Mouse (Mus musculus) C2C12 (cell line): ENCODE measurements around the gene Taf10.

ENCODE experiments used
- CEBPB ChIP-seq: IDR thresholded peaks from one replicate; pipeline ENCODE4 v1.6.1; 2011; ENCODE audit warnings: low read depth, mild to moderate bottlenecking, control low read depth, moderate library complexity
- CTCF ChIP-seq: IDR thresholded peaks from one replicate; pipeline ENCODE4 v1.5.1; 2011; ENCODE audit not compliant: control insufficient read depth, insufficient read depth, insufficient read length
- FOSL1 ChIP-seq: IDR thresholded peaks from one replicate; pipeline ENCODE4 v1.8.0; 2011; ENCODE audit warnings: mild to moderate bottlenecking, low read length; ENCODE audit not compliant: poor library complexity, insufficient read depth, severe bottlenecking
- MAX ChIP-seq: IDR thresholded peaks from one replicate; pipeline ENCODE4 v1.6.1; 2011; ENCODE audit warnings: mild to moderate bottlenecking, control low read depth
- MYOD1 ChIP-seq: IDR thresholded peaks from one replicate; pipeline ENCODE4 v1.6.1; 2011; ENCODE audit warnings: low read depth; ENCODE audit not compliant: control insufficient read depth, insufficient read length
- USF1 ChIP-seq: IDR thresholded peaks from one replicate; pipeline ENCODE4 v1.6.1; 2011; ENCODE audit warnings: low read depth, mild to moderate bottlenecking, control low read depth, moderate library complexity

DNA sequence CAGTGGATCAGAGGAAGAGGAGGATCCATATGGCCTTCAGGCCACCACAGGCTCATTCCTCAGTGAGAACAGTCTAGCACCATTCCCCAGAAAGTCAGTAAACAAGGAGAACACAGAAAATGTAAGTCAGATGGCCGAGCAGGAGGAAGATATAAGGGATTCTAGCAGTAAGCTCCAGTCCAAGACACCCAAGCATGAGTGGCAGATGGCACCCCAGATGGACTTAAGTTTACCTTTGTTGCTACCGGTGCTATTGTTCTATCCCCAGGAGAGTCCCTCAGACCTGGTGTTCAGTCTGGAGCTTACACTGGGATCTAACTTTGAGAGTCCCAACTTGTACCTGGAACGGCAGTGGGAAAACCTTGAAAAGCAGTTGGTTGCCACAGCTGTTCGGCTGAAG is 40.3 kb downstream of the Taf10 start:
- TF ChIP-seq CTCF (no peak), CEBPB (no peak), MAX (no peak), USF1 (no peak), FOSL1 (no peak), MYOD1 (no peak)
